Mouse (Mus musculus): Measurements from ENCODE around the gene Gm21258. TPM values are rescaled to one million over a fixed set of nuclear protein-coding genes. Genes with fewer than 3 reads are reported as not detected.
"Not testable (repeated sequence)": the region's sequence is repeated elsewhere in the genome, so short reads cannot be mapped to it uniquely, and the experiment has no call there.

Gene Gm21258
- not detected for total RNA-seq (2018; cell fraction: chromatin; rRNA removed)
- not detected for total RNA-seq (2018; cell fraction: cytosol; rRNA removed)
- total RNA-seq (2018; cell fraction: nucleus; rRNA removed) = not detected
- polyA plus RNA-seq (2018) = not detected in 3 replicates

- not testable (repeated sequence) for H3K79me2 ChIP-seq (ENCODE audit: inconsistent target); H3K27ac ChIP-seq; H3K4me3 ChIP-seq (ENCODE audit: inconsistent target); H3K36me3 ChIP-seq (ENCODE audit: inconsistent target)
- no CpG with 5 or more reads among the region's 6 CpGs for WGBS (ENCODE audit: missing documents)
These were observed at the start of gene Gm21258 for GRCm38 (mm10) chrY:52779740-52780139. Gene Gm21258, plus strand, starts transcription at chrY:52780040.

Measured in macrophage (primary cell).